Mouse (Mus musculus): ENCODE measurements around the gene Iqcn.

Iqcn gene

DNA sequence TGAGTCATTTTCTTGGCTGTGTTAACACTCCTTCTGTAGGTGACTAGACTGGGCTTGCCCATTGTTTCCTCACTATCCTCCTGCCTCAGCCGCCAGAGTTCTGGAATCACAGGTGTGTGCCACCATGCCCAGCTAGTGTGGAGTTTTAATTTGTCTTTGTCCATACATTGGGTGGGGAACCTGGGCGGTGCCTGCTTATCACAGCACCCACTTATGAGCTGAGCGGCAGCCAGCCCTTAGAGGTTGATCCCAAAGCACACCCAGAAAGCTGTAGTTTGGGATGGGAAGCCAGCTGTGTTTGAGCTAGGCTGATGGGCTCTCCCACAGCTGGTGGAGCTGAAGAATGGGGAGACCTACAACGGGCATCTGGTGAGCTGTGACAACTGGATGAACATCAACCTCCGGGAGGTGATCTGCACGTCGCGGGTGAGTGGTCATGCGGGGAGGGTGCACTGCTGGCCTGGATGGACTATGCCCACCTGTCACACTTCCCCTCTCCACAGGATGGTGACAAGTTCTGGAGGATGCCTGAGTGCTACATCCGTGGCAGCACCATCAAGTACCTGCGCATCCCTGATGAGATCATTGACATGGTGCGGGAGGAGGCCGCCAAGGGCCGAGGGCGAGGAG lies 25.7 kb upstream of the Iqcn start:
- in situ Hi-C loops (cut with MboI; ENCODE audit: low sequenced_read_pairs), result no loop called here

DNA sequence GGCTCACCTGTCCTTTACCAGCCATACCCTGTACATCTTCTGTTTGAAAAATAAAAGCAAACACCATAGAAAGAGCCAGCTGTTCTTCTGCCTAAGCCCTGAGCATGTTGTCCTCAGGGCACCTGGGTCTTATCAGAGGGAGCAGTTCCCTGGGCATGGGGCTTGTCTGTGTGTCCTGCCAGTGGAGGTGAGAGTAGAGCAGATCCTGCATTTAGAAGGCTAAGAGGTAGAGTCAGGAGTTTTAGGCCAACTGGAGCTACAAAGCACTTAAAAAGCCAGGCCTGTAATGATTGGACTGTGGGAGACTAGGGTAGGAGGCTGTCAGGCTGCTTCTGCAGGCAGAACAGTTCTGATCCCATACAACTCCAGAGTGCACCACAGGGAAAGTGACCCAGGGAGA lies 24.6 kb upstream of the Iqcn start:
- in situ Hi-C loops (cut with MboI; ENCODE audit: low sequenced_read_pairs), result no loop called here

DNA sequence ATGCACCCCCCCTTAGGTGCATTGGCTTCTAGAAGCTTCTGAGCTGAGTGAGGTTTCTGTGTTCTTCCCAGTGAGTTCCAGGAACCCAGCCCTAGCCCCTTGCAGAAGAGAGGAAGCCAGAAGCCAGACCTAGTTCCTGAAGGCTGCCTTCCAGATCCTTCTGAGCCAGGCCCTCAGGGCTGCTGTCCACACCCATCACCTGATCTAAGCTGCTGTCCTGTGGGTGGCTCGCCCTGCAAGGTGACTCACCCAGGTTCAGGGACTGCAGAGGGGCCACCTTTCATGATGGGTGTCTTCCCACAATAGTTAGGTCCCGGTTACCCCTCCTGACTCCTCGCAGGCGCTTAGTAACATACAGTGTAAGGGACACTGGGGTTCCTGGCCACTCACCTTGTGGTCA lies 23.9 kb upstream of the Iqcn start:
- in situ Hi-C loops (cut with MboI; ENCODE audit: low sequenced_read_pairs), result no loop called here

DNA sequence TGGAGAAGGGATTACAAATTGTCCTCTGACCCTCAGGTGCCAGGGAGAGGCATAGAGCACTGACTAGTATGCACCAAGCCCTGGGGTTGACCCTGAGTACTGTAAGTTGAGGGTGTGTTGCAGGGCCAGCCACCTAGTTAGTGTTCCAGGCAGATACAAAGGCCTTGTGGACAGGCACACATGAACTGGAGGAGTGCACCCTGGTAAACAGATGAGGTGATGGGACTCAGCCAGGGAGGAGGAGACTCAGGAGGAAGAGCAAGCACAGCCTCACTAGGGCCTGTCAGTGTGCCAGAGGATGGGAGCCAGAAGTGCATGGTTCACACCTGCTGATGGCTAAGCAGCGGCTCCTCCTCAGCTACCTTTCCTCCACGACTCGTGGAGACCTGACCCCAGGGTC lies 23.2 kb upstream of the Iqcn start:
- in situ Hi-C loops (cut with MboI; ENCODE audit: low sequenced_read_pairs), result no loop called here

DNA sequence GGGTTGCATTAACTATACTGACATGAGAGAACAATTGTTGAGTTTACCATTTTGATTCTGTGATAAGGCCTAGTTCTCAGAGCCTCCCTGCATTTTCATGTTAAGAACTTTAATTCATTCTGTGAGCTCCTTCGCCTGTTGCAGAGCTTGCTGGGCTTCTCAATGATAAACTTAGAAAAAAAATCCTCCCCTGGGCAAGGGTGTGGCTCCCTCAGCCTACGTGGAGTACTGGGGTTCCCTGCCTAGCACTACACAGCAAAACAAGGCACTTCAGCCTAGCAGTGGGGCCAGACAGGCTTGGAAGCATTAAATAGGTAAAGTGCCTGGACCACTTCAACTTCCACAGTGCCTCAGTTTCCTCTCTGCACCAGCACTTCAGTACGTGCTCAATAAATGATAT lies 21.8 kb upstream of the Iqcn start:
- in situ Hi-C loops (cut with MboI; ENCODE audit: low sequenced_read_pairs), result no loop called here

DNA sequence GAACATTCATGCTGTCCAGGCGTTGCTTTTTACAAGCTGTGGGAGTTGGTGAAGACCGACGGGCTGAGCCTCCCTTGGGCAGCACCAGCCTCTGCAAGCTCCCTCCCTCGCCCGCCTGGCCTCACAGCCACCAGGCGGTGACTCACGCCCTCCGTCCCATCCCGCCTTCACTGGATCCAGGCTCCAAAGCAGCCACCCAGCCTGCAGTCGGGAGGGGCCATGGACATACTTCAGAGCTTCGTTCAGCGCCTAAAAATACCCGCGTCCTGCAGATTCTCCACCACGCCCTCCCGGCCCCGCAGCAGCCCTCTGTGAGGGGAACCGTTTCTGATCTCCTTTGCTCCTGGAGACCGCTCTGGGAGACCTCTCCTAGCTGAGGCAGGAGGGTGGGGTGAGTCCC lies 21.1 kb upstream of the Iqcn start:
- in situ Hi-C loops (cut with MboI; ENCODE audit: low sequenced_read_pairs), result no loop called here

DNA sequence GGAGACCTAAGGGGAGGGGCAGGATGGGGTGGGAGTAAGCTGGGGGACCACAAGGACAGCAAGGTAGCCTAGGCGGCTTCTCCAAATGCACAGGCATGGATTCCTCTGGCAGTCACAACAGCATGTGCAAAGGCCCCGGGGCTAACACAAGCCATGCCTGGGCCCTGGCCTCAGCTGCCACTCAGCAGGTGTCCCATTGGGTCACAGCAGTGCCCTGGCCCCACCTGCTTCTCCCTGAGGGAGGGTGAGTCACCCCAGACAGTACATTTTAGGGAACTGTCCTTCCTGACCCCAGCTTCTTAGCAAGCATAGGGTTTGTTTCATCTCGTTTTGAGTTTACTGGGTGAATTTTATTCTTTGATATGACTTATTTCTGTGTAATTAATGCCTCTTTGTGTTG lies 20.6 kb upstream of the Iqcn start:
- in situ Hi-C loops (cut with MboI; ENCODE audit: low sequenced_read_pairs), result no loop called here

DNA sequence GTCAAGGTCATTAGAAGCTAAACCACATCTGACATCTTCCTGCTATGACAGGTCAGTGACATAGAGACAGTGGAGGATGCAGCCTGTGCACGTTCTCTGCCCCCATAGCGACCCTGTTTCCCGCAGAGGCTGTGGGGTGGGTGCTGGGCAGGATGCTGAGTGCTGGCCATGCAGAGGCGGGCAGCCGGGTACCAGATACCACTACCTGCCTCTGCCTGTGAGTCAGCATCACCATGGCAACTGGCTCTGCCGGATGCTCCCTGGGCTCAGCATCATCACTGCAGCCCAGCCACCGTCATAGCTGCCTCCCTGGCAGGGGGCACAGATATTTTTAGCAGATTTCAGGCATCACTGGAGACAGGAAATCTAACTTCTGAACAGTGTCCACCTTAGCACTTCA lies 19.0 kb upstream of the Iqcn start:
- in situ Hi-C loops (cut with MboI; ENCODE audit: low sequenced_read_pairs), result no loop called here

DNA sequence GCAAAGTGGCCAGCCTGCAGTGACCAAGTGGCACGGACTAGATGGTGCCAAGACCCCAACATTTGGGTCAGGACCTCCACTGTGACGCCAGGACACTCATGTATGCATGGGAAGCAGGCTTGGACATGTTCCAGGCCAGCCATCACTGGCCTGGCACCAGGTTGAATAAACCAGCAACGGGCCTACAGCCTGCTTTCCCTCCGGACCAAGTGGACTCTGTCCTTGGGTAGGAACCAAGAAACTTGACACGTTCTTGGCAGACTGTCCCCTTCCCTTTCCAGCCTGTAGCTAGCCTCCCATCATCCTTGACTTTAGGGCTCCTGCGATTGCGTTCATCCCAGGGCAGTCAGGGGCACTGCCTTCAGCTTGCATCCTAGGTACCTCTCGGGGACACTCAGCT lies 15.7 kb upstream of the Iqcn start:
- in situ Hi-C loops (cut with MboI; ENCODE audit: low sequenced_read_pairs), result no loop called here

DNA sequence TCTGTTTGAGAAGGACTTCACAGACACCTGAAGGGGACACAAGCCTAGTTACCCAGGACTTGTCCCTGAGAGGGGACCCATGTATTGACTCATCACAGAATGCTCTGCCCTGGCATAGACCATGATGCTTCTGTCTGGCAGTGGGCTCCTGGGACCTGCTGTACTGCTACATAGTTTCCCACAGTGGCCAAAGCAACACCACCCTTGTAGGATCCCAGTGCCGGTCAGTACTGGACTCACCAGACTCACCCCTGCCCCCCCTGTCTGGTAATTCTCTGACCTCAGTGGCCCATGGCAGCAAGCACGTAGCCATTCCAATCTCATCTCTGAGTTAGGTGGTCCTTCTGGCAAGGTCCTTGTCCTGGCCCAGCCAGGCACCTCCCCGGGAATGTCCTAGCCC lies 15.1 kb upstream of the Iqcn start:
- in situ Hi-C loops (cut with MboI; ENCODE audit: low sequenced_read_pairs), result no loop called here

DNA sequence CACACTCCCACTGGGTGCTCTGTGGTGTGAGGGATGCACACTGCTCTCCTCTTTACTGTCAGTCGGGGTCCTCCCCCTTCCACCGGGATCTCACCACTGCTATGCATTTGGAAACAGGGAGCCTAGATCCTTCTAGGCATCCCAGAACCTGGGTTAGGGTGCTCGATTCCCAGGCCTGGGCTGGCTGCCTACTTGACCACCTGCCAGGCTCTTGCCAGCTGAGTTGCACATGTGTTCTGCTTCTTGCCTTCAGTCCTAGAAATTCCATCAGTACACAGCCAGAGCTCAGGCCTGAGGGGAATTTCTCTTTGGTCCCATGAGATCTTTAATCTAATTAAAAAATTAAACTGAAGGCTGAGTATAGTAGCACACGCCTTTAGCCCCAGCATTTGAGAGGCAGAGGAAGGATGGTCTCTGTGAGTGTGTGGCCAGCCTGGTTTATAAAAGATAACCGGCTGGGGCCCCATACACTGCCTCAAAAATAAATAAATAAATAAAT lies 13.3 kb upstream of the Iqcn start:
- in situ Hi-C loops (cut with MboI; ENCODE audit: low sequenced_read_pairs), result no loop called here

DNA sequence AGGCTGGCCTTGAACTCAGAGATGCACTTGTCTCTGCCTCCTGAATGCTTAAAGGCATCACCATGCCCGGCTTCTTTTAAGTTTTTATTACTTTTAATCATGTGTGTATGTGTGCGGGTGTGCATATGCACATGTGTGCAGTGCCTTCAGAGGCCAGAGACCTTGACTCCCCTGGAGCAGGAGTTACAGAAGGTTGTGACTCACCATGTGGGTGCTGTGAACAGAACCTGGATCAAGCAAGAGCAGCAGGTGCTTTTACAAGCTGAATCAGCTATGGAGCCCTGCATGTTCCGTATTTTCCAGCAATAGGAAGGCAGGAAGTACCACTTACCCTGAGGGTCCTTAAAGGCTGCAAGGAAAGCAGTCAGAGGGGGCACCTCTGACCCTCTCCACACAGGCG lies 12.0 kb upstream of the Iqcn start:
- in situ Hi-C loops (cut with MboI; ENCODE audit: low sequenced_read_pairs), result no loop called here

DNA sequence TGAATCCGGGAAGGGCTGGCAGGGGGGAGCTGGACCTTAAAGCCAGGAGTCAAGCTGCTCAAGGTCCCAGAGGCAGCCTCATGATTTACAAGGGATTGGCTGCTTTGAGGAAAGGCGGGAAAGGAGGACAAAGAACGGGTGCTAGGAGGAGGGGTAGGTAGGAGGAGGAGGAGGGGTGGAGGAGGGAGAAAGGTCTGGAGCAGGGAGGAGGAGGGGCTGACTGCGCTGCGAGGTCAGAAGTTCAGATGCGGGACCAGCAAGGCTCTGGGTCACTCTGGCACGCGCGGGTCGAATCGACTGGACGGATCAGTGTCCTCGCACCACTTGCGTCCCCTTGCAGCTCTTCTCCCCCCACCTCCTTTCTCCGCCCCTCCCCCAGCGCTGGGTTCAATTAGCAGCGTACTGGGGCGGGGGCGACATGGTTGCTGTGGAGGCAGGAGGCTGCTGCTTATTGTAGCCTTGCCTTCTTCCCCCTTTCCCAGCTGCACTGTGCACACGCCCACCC lies 11.5 kb upstream of the Iqcn start:
- in situ Hi-C loops (cut with MboI; ENCODE audit: low sequenced_read_pairs), result no loop called here

DNA sequence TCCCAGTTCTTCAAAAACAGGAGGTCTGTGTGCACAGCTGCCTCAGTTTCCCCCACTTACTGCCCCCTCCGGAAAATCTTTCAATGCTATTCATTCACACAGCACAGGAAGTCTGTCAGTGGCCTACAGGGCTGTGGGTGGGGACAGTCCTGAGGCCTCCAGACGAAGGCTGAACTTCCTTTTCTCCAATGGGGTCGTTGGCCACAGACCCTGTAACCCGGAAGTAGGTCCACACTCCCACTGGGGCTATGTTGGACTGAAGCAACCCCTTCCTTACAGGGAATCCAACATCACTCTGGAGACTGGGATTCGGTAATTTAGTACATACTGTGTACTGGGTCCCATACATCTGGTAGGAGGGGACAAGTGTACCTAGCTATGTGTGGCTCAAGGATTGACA lies 9.6 kb upstream of the Iqcn start:
- in situ Hi-C loops (cut with MboI; ENCODE audit: low sequenced_read_pairs), result no loop called here

DNA sequence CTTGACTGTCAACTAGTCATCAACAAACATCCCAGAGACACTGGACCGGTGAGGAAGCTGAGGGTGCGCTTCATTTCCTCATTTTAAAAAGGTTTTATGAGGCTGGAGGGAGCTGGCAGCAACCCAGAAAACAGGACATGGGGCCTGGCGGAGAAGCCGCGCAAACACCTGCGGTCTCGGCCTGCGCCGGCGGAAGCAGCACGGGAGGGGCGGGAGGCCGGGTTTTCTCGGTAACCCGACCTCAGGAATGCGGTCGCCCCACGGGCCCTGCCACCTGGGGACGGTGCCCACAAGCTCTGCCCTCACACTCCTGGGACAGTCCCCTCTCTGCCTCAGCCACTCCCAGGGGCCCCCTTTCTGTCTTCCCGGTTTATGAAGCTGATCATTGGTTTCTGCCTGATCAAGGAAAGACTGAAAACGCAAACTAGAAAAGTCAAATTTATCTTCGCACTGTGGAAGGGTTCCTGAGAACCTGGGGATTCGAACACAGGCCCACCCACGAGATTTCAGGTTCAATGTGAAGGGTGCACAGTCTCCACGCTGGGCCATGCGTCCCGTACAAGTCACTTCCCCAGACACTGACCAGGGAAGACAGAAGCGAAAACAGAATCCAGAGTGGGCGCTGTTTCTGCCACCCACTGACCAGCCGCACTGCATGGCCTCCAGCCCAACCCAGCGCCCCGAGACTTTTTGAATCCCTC lies 7.8 kb upstream of the Iqcn start:
- in situ Hi-C loops (cut with MboI; ENCODE audit: low sequenced_read_pairs), result no loop called here

DNA sequence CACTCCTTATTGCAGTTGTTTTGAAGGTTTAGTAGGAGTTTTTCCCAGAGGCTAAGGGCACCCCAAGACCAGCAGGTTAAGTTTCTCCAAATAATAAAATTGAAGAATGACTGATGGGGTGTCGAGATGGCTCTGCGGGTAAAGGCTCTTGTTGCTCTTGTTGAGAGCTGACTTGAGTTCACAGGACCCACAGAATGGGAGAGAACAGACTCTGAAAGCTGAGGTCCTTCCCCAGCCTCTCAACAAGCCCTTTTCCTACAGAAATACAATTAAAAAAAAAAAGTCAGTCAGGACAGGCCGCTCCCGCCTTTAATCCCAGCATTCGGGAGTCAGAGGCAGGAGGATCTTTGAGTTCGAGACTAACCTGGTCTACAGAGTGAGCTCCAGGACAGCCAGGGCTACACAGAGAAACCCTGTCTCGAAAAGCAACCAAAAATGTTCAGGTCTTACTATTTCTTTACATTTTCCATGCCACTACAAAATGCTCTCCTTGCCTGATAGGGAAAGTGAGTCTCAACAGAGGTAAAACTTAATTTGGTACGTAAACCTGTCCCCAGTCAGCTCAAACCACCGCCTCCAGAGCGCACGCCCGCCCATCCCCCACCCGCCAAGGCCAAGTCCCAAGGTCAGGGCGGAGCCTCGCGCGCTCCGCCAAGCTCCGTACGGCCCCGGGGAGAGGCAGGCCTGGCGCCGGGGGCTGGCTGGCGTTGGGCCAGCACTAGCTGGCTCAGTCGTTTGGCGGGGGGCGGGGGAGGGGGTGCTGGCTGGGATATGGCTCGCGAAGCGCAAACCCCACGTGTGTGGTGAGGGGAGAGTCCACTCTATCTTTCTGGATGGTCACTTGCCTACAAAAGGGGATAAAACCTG lies 7.0 kb upstream of the Iqcn start:
- in situ Hi-C loops (cut with MboI; ENCODE audit: low sequenced_read_pairs), result no loop called here

DNA sequence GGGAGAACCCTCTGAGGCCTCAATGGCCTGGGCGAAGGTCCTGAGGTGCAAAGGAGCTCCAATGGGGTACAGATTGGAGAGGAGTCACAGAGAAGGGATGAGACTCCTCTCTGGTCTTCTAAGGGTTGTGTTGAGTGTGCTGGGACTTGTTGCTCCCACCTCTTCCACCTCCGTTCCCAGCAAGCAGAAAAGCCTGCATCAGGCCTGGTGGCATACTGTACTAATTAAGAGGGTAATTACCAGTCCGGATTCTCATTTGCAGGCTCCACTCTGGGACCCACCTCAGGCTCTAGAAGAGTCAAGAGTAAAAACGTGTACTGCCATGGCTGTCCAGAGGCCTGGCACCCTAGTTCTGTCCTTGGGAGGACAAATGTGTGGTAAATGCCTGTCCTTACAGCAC lies 6.3 kb upstream of the Iqcn start:
- in situ Hi-C loops (cut with MboI; ENCODE audit: low sequenced_read_pairs), result no loop called here

DNA sequence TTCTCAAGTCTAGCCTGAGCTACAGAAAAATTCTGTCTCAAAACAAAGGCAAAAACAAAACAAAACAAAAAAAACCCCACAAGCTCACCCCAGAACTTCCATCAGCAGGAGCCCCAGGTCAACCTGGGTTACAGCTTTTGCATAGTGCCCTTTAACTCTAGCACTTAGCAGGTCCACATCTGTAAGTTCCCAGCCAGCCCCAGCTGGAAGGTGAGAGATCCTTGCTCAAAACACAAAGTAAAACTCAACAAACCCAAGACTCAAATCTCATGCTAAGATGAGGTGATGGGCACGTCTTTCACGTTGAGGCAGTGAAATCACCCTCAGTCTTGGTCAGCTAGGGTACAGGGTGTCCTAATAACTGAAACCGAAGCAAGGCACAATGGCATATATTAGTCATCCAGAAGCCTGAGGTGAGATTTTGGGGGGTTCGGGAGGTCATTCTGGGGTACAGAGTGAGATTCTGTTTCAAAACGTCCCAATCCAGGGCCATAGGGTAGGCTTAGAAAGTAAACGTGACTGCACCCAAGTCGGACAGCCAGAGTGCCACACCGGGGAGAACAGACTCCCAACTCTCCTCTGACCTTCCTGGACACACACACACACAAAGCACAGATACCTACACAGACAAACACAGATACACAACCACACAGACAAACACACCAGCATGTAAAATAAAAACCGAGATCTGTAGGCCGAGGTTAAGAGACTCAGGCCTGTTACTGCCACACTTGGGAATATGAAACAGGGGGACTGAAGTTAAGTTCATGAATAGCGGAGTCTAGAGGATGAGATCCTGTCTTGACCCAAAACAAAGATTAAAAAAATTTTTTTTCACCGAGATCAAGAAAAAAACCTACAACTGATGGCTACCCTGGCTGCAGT lies 5.6 kb upstream of the Iqcn start:
- in situ Hi-C loops (cut with MboI; ENCODE audit: low sequenced_read_pairs), result no loop called here

DNA sequence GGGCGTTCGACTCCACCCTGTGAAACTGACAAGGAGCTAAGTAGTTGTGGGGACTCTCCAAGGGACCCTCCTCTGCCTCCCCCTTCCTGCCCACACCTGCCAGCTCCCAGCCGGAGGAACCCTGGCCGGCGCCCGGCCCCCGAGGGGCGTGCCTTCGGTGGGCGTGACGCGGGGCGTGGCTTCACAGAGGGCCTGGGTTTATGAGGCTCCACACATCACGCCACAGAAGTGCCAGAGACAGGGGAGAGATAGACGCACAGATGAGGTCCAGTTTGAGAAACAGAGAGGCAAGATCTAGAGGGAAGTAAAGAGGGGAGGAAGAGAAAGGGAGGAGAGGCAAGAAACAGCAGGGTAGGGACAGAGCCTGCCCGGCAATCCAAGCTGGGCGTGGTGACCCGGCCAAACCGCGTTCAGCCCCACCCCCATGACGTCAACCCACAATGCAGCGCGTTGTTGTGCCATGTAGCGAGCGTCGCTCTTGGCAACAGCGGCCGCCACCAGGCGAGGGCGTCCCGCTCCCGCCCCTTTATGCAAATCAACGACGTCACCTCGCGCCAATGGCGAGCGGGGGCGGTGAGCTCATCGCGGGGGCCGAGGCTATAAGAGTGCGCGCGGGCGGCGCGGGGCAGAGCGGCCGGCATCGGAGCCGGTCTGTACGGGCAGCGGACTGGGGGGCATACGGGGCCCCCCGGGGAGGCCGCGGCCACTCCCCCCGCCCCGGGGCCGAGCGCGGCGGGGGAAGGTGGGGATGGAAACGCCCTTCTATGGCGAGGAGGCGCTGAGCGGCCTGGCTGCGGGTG lies 4.7 kb upstream of the Iqcn start, which contains the start of gene Jund:
Gene Jund, plus strand, starts transcription at position 640 of the 800 bp plus-strand sequence.
- in situ Hi-C loops (cut with MboI; ENCODE audit: low sequenced_read_pairs), result no loop called here

Data from CH12F3 (cell line).